Mouse (Mus musculus) MEL (cell line): ENCODE results near the gene Ctnnb1. TPM values are rescaled to one million over a fixed set of nuclear protein-coding genes. Genes with fewer than 3 reads are reported as not detected.
A peak's percentile ranks its signal among the peaks of the same experiment; 100 is the strongest.
"Not testable (repeated sequence)": the region's sequence is repeated elsewhere in the genome, so short reads cannot be mapped to it uniquely, and the experiment has no call there.

ENCODE experiments used
- DNase-seq: peaks from one replicate; pipeline ENCODE4 v3.0.0; 2011; ENCODE audit warnings: low read depth, low spot score
- H3K27ac ChIP-seq: 2 replicates; pipeline ENCODE4 v1.5.1; 2012; ENCODE audit warnings: low read depth, mild to moderate bottlenecking, control low read depth, low read length, moderate library complexity; ENCODE audit not compliant: control insufficient read depth
- H3K27me3 ChIP-seq, 2 experiments: fragments of 150-350 bp in 1 of 2; sonication (generic) in 1 of 2; 2 replicates each; pipeline ENCODE4 v1.6.1; 2012; ENCODE audit warnings: low read length in 2 of 2, mild to moderate bottlenecking in 2 of 2, improper control_type of control experiment in 1 of 2, moderate library complexity in 1 of 2; ENCODE audit not compliant: insufficient read depth in 2 of 2, control insufficient read depth in 1 of 2
- H3K36me3 ChIP-seq, 2 experiments: 2 replicates each; pipeline ENCODE4 v1.6.1; 2012 to 2014; ENCODE audit warnings: low read length in 2 of 2, improper control_type of control experiment in 1 of 2, inconsistent platforms in 1 of 2, mild to moderate bottlenecking in 1 of 2; ENCODE audit not compliant: insufficient read depth in 2 of 2, control insufficient read depth in 1 of 2
- H3K4me1 ChIP-seq, 2 experiments: fragments of 150-350 bp in 1 of 2; sonication (generic) in 1 of 2; 2 replicates each; pipeline ENCODE4 v1.6.1; 2012; ENCODE audit warnings: low read length in 2 of 2, improper control_type of control experiment in 1 of 2, mild to moderate bottlenecking in 1 of 2; ENCODE audit not compliant: insufficient read depth in 2 of 2, control insufficient read depth in 1 of 2
- H3K4me3 ChIP-seq, 2 experiments: fragments of 150-350 bp in 1 of 2; sonication (generic) in 1 of 2; 2 replicates each; pipeline ENCODE4 v1.5.1; 2012; ENCODE audit warnings: low read depth in 2 of 2, low read length in 2 of 2, mild to moderate bottlenecking in 2 of 2, moderate library complexity in 2 of 2, control low read depth in 1 of 2, improper control_type of control experiment in 1 of 2; ENCODE audit not compliant: control insufficient read depth in 1 of 2, insufficient read depth in 1 of 2
- H3K79me2 ChIP-seq: 2 replicates; pipeline ENCODE4 v1.6.1; 2012; ENCODE audit warnings: mild to moderate bottlenecking, low read length, moderate library complexity; ENCODE audit not compliant: control insufficient read depth, poor library complexity, insufficient read depth
- H3K9ac ChIP-seq: 2 replicates; pipeline ENCODE4 v1.6.1; 2012; ENCODE audit warnings: low read depth, mild to moderate bottlenecking, control low read depth, low read length, moderate library complexity; ENCODE audit not compliant: control insufficient read depth, poor library complexity, severe bottlenecking
- H3K9me3 ChIP-seq: fragments of 150-350 bp; sonication (generic); replicated peaks from 2 replicates; pipeline ENCODE4 v1.6.1; 2012; ENCODE audit warnings: mild to moderate bottlenecking, low read length, improper control_type of control experiment, moderate library complexity; ENCODE audit not compliant: insufficient read depth
- CHD2 ChIP-seq: IDR thresholded peaks from 2 replicates; pipeline ENCODE4 v1.6.1; 2011; ENCODE audit warnings: low read length, improper control_type of control experiment
- CTCF ChIP-seq, 3 experiments: IDR thresholded peaks in 2 of 3; conservative IDR thresholded peaks in 1 of 3; 2 replicates each; pipeline ENCODE4 v1.5.1; 2011 to 2012; ENCODE audit warnings: low read length in 3 of 3, low read depth in 2 of 3, mild to moderate bottlenecking in 2 of 3, improper control_type of control experiment in 1 of 3, inconsistent platforms in 1 of 3, mixed read lengths in 1 of 3, moderate library complexity in 1 of 3; ENCODE audit not compliant: control insufficient read depth in 1 of 3, insufficient read depth in 1 of 3, poor library complexity in 1 of 3, severe bottlenecking in 1 of 3
- E2F4 ChIP-seq: IDR thresholded peaks from 2 replicates; pipeline ENCODE4 v1.6.1; 2011; ENCODE audit warnings: low read depth, low read length, improper control_type of control experiment, borderline replicate concordance
- ELF1 ChIP-seq: IDR thresholded peaks from 2 replicates; pipeline ENCODE4 v1.6.1; 2014; ENCODE audit warnings: low read depth, mild to moderate bottlenecking, inconsistent platforms, low read length, improper control_type of control experiment, moderate library complexity
- EP300 ChIP-seq, 2 experiments: IDR thresholded peaks; 2 replicates each; pipeline ENCODE4 v1.6.1; 2011; ENCODE audit warnings: improper control_type of control experiment in 2 of 2, low read length in 2 of 2, low read depth in 1 of 2, mild to moderate bottlenecking in 1 of 2
- ETS1 ChIP-seq: IDR thresholded peaks from 2 replicates; pipeline ENCODE4 v1.6.1; 2012; ENCODE audit warnings: low read depth, mild to moderate bottlenecking, inconsistent platforms, low read length, improper control_type of control experiment, moderate library complexity
- GABPA ChIP-seq: IDR thresholded peaks from 2 replicates; pipeline ENCODE4 v1.6.1; 2012; ENCODE audit warnings: low read depth, mild to moderate bottlenecking, inconsistent platforms, low read length, improper control_type of control experiment, moderate library complexity
- JUND ChIP-seq: IDR thresholded peaks from 2 replicates; pipeline ENCODE4 v1.6.1; 2011; ENCODE audit warnings: low read depth, mild to moderate bottlenecking, improper control_type of control experiment, low read length
- MEF2A ChIP-seq: IDR thresholded peaks from 2 replicates; pipeline ENCODE4 v1.6.1; 2014; ENCODE audit warnings: low read depth, mild to moderate bottlenecking, inconsistent platforms, low read length, improper control_type of control experiment; ENCODE audit not compliant: poor library complexity, insufficient replicate concordance, severe bottlenecking; ENCODE audit errors: extremely low read depth
- NELFE ChIP-seq: IDR thresholded peaks from 2 replicates; pipeline ENCODE4 v1.6.1; 2011; ENCODE audit warnings: low read depth, low read length, improper control_type of control experiment
- RAD21 ChIP-seq: IDR thresholded peaks from 2 replicates; pipeline ENCODE4 v1.6.1; 2011; ENCODE audit warnings: mild to moderate bottlenecking, low read depth, low read length, improper control_type of control experiment
- RCOR1 ChIP-seq: IDR thresholded peaks from 2 replicates; pipeline ENCODE4 v1.6.1; 2012; ENCODE audit warnings: low read depth, mild to moderate bottlenecking, inconsistent platforms, low read length, improper control_type of control experiment
- SIN3A ChIP-seq: IDR thresholded peaks from 2 replicates; pipeline ENCODE4 v1.6.1; 2012; ENCODE audit warnings: low read length, improper control_type of control experiment, inconsistent platforms
- SMC3 ChIP-seq: IDR thresholded peaks from 2 replicates; pipeline ENCODE4 v1.6.1; 2011; ENCODE audit warnings: low read depth, low read length, improper control_type of control experiment
- TAL1 ChIP-seq: IDR thresholded peaks from 2 replicates; pipeline ENCODE4 v1.6.1; 2012; ENCODE audit warnings: mild to moderate bottlenecking, inconsistent platforms, low read length, moderate library complexity, mixed read lengths
- TBP ChIP-seq: IDR thresholded peaks from 2 replicates; pipeline ENCODE4 v1.8.0; 2011; ENCODE audit warnings: low read depth, low read length, improper control_type of control experiment
- USF1 ChIP-seq: IDR thresholded peaks from 2 replicates; pipeline ENCODE4 v1.6.1; 2014; ENCODE audit warnings: low read depth, mild to moderate bottlenecking, inconsistent platforms, low read length, improper control_type of control experiment, moderate library complexity
- ZC3H11A ChIP-seq: IDR thresholded peaks from 2 replicates; pipeline ENCODE4 v1.6.1; 2012; ENCODE audit warnings: low read depth, mild to moderate bottlenecking, inconsistent platforms, low read length, improper control_type of control experiment
- polyA plus RNA-seq, 2 experiments: library from polyadenylated mRNA; stranded (reverse) in 1 of 2; unstranded in 1 of 2; fragments of >175 nt in 1 of 2; fragments of >200 nt in 1 of 2; gene quantifications; 2 replicates each; pipeline versions ENCODE4 v1.2.1 to v1.2.4; 2012; ENCODE audit warnings: low replicate concordance in 2 of 2, low read depth in 1 of 2; ENCODE audit not compliant: insufficient read length in 2 of 2, insufficient read depth in 1 of 2, missing spikeins in 1 of 2
- total RNA-seq: library from RNA; depleted of rRNA; stranded (reverse); fragments of 300-350 nt; gene quantifications from 2 replicates; pipeline ENCODE4 v1.2.3, GENCODE M21; 2012

The Ctnnb1 gene
- total and polyA plus RNA-seq, 3 experiments, result 302 to 701 (median 377) TPM

DNA sequence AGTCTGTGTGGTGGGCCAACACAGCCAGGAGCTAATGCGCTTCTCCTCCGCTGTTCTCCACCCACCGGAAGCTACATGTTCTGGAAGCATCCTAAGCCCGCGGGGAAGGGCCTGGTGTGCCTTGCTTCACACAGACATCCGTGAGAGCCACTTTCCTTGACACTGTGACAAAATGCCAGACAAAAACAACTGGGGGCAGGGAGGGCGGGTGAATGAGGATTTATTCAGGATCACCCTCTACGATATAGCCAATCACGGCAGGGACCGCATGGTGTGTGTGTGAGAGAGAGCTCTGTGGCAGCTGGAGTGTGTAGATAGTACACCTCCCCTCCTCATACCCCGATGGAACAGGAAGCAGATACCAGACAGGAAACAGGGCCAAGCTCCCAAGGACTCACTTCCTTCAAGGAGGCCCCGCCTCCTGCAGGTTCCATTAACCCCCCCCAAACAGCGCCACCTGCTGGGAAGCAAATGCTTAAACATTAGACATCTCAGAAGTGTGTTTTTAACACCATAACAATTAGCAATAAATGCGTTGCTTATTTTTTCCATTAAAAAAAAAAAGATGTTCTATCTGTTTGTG, 14.0 kb upstream of the Ctnnb1 start:
- no peak for TF ChIP-seq TBP
- no peak for TF ChIP-seq USF1
- no peak for TF ChIP-seq ELF1
- no peak for TF ChIP-seq GABPA
- TF ChIP-seq CTCF (IDR thresholded peaks at IDR 0.05 in 2 of 3, conservative IDR thresholded peaks at IDR 0.05 in 1 of 3; ENCODE audit: control insufficient read depth in 1 of 3, insufficient read depth in 1 of 3, low read depth in 2 of 3, low read length in 3 of 3, poor library complexity in 1 of 3, severe bottlenecking in 1 of 3), result peak; percentile 33 to 54 (median 50); a peak in 4 of 6 replicates
- TF ChIP-seq SIN3A, result no peak
- no peak for TF ChIP-seq JUND
- no peak for TF ChIP-seq RCOR1
- TF ChIP-seq TAL1, result peak; percentile 58
- TF ChIP-seq NELFE, result no peak
- TF ChIP-seq MEF2A, result no peak
- peak; percentile 4; the same call in 1 of the 2 replicates for TF ChIP-seq RAD21
- TF ChIP-seq ZC3H11A, result no peak
- peak; percentile 51 for TF ChIP-seq SMC3
- TF ChIP-seq E2F4, result no peak
- 0 out of 4 replicates have a peak, but pooled peaks of 1 of the 2 experiments have one; percentile 40 for TF ChIP-seq EP300 (IDR thresholded peaks at IDR 0.05; ENCODE audit: low read depth in 1 of 2, low read length in 2 of 2)
- TF ChIP-seq CHD2, result no peak
- TF ChIP-seq ETS1, result no peak
- Histone ChIP-seq H3K4me3 (no peak overlapping the region), H3K79me2 (no peaks in the 10 kb centered on the region), H3K27me3 (no peaks in the 10 kb centered on the region; a peak in 1 of 4 replicates), H3K9me3 (no peaks in the 10 kb centered on the region), H3K4me1 (peaks cover 5 to 13% of the 10 kb centered on the region in 2 experiments), H3K27ac (no peak overlapping the region), H3K36me3 (peaks cover 0 to 10% of the 10 kb centered on the region in 2 experiments; a peak in 2 of 4 replicates), H3K9ac (no peak overlapping the region)
- peak; percentile 70 for DNase-seq

DNA sequence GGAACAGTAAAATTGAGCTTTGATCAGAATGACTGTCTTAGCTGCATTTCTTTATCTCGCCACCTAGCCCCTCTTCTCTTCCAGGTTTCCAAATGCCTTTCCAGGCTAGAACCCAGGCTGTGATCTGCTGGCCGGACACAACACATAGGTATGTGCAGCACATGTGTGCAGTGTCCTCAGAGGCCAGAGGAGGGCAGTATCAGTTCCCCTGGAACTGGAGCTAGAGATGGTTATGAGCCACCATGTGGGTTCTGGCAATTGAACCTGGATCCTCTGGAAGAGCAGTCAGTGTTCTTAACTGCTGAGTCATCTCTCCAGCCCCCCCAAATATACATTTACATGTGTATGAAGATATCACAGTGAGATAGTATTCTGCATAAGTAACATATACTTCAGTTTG, 11.4 kb upstream of the Ctnnb1 start:
- peak in 2 of 3 experiments; percentile 14 to 20; a peak in 2 of 6 replicates for TF ChIP-seq CTCF (IDR thresholded peaks at IDR 0.05 in 2 of 3, conservative IDR thresholded peaks at IDR 0.05 in 1 of 3; ENCODE audit: control insufficient read depth in 1 of 3, insufficient read depth in 1 of 3, low read depth in 2 of 3, low read length in 3 of 3, poor library complexity in 1 of 3, severe bottlenecking in 1 of 3)
- not testable (repeated sequence) for H3K79me2 ChIP-seq, DNase-seq, H3K27ac ChIP-seq, H3K36me3 ChIP-seq, H3K9me3 ChIP-seq, H3K4me3 ChIP-seq, H3K27me3 ChIP-seq, H3K9ac ChIP-seq
- H3K4me1 ChIP-seq, result peaks cover 5 to 18% of the 10 kb centered on the region in 2 experiments
